Mouse (Mus musculus) forebrain, embryonic 15.5 days (tissue): ENCODE measurements around the gene Gpat3. TPM values are rescaled to one million over a fixed set of nuclear protein-coding genes. Genes with fewer than 3 reads are reported as not detected.

Experiments used
- ATAC-seq: fragments of 200-750 bp; cut with Nextera tagmentation; replicated peaks from 2 replicates; pipeline ENCODE4 v1.8.0; 2017; ENCODE audit warnings: mild to moderate bottlenecking, moderate TSS enrichment, moderate library complexity
- H3K27ac ChIP-seq: fragments of 300-500 bp; sonication (generic); replicated peaks from 2 replicates; pipeline ENCODE4 v1.5.1; 2015; ENCODE audit warnings: mild to moderate bottlenecking, inconsistent platforms
- H3K27me3 ChIP-seq: fragments of 300-500 bp; sonication (generic); 2 replicates; pipeline ENCODE4 v1.6.1; 2015; ENCODE audit warnings: inconsistent platforms
- H3K36me3 ChIP-seq: fragments of 300-500 bp; sonication (generic); 2 replicates; pipeline ENCODE4 v1.6.1; 2015; ENCODE audit warnings: mild to moderate bottlenecking, inconsistent platforms
- H3K4me1 ChIP-seq: fragments of 300-500 bp; sonication (generic); 2 replicates; pipeline ENCODE4 v1.6.1; 2015; ENCODE audit warnings: inconsistent platforms
- H3K4me2 ChIP-seq: fragments of 300-500 bp; sonication (generic); replicated peaks from 2 replicates; pipeline ENCODE4 v1.6.1; 2015; ENCODE audit warnings: mild to moderate bottlenecking, inconsistent platforms
- H3K4me3 ChIP-seq: fragments of 300-500 bp; sonication (generic); 2 replicates; pipeline ENCODE4 v1.5.1; 2015; ENCODE audit warnings: mild to moderate bottlenecking, inconsistent platforms
- H3K9ac ChIP-seq: fragments of 300-500 bp; sonication (generic); replicated peaks from 2 replicates; pipeline ENCODE4 v1.6.1; 2015; ENCODE audit warnings: mild to moderate bottlenecking, inconsistent platforms
- H3K9me3 ChIP-seq: fragments of 300-500 bp; sonication (generic); 2 replicates; pipeline ENCODE4 v1.6.1; 2016; ENCODE audit warnings: inconsistent platforms
- WGBS: fragments of 180-500 bp; shearing (Covaris S2); methylation state at CpG from one replicate; pipeline ENCODE4 v1.1.7; 2015; ENCODE audit warnings: mixed read lengths; 5-methylcytosine and 5-hydroxymethylcytosine counted together
- polyA plus RNA-seq: library from polyadenylated mRNA; unstranded; fragments of >200 nt; fragmentation: Nextera tagmentation; extraction: Ambion mirVana; gene quantifications from 2 replicates; pipeline ENCODE4 v1.2.1, GENCODE M21; 2015

The Gpat3 gene
- polyA plus RNA-seq: 0.70 and 0.73 TPM in 2 replicates

- ATAC-seq: peak; percentile 53; the same call in 1 of the 2 replicates
- peak within 1 kb of the TSS; percentile 97 for H3K4me2 ChIP-seq
- H3K27me3 ChIP-seq: peaks cover 39% of the 10 kb centered on the region
- H3K4me3 ChIP-seq: peak within 1 kb of the TSS; percentile 52
- no peak within 1 kb of the TSS for H3K27ac ChIP-seq
- WGBS: under 1% methylated on average over 16 of the region's 16 CpGs
- H3K9ac ChIP-seq: peak within 1 kb of the TSS; percentile 54
- peaks cover 16% of the 10 kb centered on the region for H3K4me1 ChIP-seq
- H3K9me3 ChIP-seq: no peaks in the 10 kb centered on the region
- H3K36me3 ChIP-seq: no peaks in the 10 kb centered on the region
These were observed at the start of gene Gpat3 for GRCm38 (mm10) chr5:100845485-100845847. TSS of gene Gpat3 (plus strand) at chr5:100845713.

GRCm38 (mm10) chr5:100798165-100798860, 47.2 kb upstream of the Gpat3 start, which contains the start of the genes Helq and Mrps18c:
TSS of gene Helq (minus strand) at chr5:100798598.
TSS of gene Mrps18c (plus strand) at chr5:100798627.
- Histone ChIP-seq H3K9ac (peak within 1 kb of the TSS; percentile 85), H3K27me3 (no peaks in the 10 kb centered on the region), H3K4me3 (peak within 1 kb of the TSS; percentile 95), H3K27ac (peak within 1 kb of the TSS; percentile 61), H3K9me3 (no peaks in the 10 kb centered on the region), H3K4me1 (peaks cover 22% of the 10 kb centered on the region), H3K4me2 (peak within 1 kb of the TSS; percentile 89), H3K36me3 (peaks cover 35% of the 10 kb centered on the region)
- ATAC-seq: peak; percentile 98
- WGBS: under 1% methylated on average over 65 of the region's 67 CpGs

- Histone ChIP-seq H3K9me3 (no peaks in the 10 kb centered on the region), H3K9ac (no peak overlapping the region), H3K4me3 (no peak overlapping the region), H3K36me3 (peaks cover 2% of the 10 kb centered on the region; the same call in 1 of the 2 replicates), H3K27me3 (no peaks in the 10 kb centered on the region), H3K4me2 (no peak overlapping the region), H3K27ac (no peak overlapping the region), H3K4me1 (peaks cover 10% of the 10 kb centered on the region)
- 92% methylated on average over 4 of the region's 4 CpGs for WGBS
- no peak for ATAC-seq
These were observed 27.2 kb upstream of the Gpat3 start for GRCm38 (mm10) chr5:100818341-100818740.

GRCm38 (mm10) chr5:100819568-100820480, 25.7 kb upstream of the Gpat3 start:
- Histone ChIP-seq H3K4me3 (peak overlapping the region; percentile 72), H3K36me3 (0 out of 2 replicates have a peak, but pooled peaks cover 2% of the 10 kb centered on the region), H3K27me3 (no peaks in the 10 kb centered on the region), H3K27ac (peak overlapping the region; percentile 80; the same call in 1 of the 2 replicates), H3K4me2 (peak overlapping the region; percentile 74), H3K4me1 (peaks cover 10% of the 10 kb centered on the region), H3K9me3 (no peaks in the 10 kb centered on the region), H3K9ac (peak overlapping the region; percentile 82)
- WGBS: 29% methylated on average over 16 of the region's 16 CpGs
- no peak for ATAC-seq

- no peaks in the 10 kb centered on the region for H3K9me3 ChIP-seq
- H3K27me3 ChIP-seq: no peaks in the 10 kb centered on the region
- H3K9ac ChIP-seq: peak within 1 kb of the TSS; percentile 82
- peak within 1 kb of the TSS; percentile 74 for H3K4me2 ChIP-seq
- H3K4me1 ChIP-seq: peaks cover 10% of the 10 kb centered on the region
- H3K36me3 ChIP-seq: 0 out of 2 replicates have a peak, but pooled peaks cover 2% of the 10 kb centered on the region
- ATAC-seq: peak; percentile 99
- WGBS: under 1% methylated on average over 62 of the region's 63 CpGs
- peak within 1 kb of the TSS; percentile 72 for H3K4me3 ChIP-seq
- H3K27ac ChIP-seq: peak within 1 kb of the TSS; percentile 80
These were observed 24.9 kb upstream of the Gpat3 start, which contains the start of gene Abraxas1 for GRCm38 (mm10) chr5:100820483-100821184. TSS of gene Abraxas1 (minus strand) at chr5:100820965.

- peaks cover 10% of the 10 kb centered on the region for H3K4me1 ChIP-seq
- no peak overlapping the region for H3K9ac ChIP-seq
- ATAC-seq: 0 out of 2 replicates have a peak, but pooled peaks have one; percentile 5
- H3K9me3 ChIP-seq: no peaks in the 10 kb centered on the region
- H3K27me3 ChIP-seq: no peaks in the 10 kb centered on the region
- H3K27ac ChIP-seq: no peak overlapping the region
- H3K36me3 ChIP-seq: 0 out of 2 replicates have a peak, but pooled peaks cover 2% of the 10 kb centered on the region
- WGBS: 84% methylated on average over 8 of the region's 8 CpGs
- peak overlapping the region; percentile 72 for H3K4me3 ChIP-seq
- H3K4me2 ChIP-seq: peak overlapping the region; percentile 74
These were observed 24.1 kb upstream of the Gpat3 start for GRCm38 (mm10) chr5:100821375-100821774.

- ATAC-seq: no peak
- Histone ChIP-seq H3K4me2 (no peak overlapping the region), H3K9me3 (no peaks in the 10 kb centered on the region), H3K4me3 (no peak overlapping the region), H3K9ac (no peak overlapping the region), H3K27ac (no peak overlapping the region), H3K36me3 (no peaks in the 10 kb centered on the region), H3K4me1 (peaks cover 10% of the 10 kb centered on the region), H3K27me3 (no peaks in the 10 kb centered on the region)
- WGBS: 91% methylated on average over 7 of the region's 7 CpGs
These were observed 22.7 kb upstream of the Gpat3 start for GRCm38 (mm10) chr5:100822826-100823225.

GRCm38 (mm10) chr5:100825975-100826374, 19.5 kb upstream of the Gpat3 start:
- no peak for ATAC-seq
- WGBS: 23% methylated on average over 2 of the region's 2 CpGs
- Histone ChIP-seq H3K4me3 (no peak overlapping the region), H3K4me1 (0 out of 2 replicates have a peak, but pooled peaks cover 2% of the 10 kb centered on the region), H3K27me3 (no peaks in the 10 kb centered on the region), H3K4me2 (no peak overlapping the region), H3K27ac (no peak overlapping the region), H3K36me3 (no peaks in the 10 kb centered on the region), H3K9me3 (no peaks in the 10 kb centered on the region), H3K9ac (no peak overlapping the region)

- Histone ChIP-seq H3K9ac (no peak overlapping the region), H3K4me3 (no peak overlapping the region), H3K27me3 (no peaks in the 10 kb centered on the region), H3K27ac (no peak overlapping the region), H3K9me3 (no peaks in the 10 kb centered on the region), H3K4me1 (no peaks in the 10 kb centered on the region), H3K4me2 (no peak overlapping the region), H3K36me3 (no peaks in the 10 kb centered on the region)
- ATAC-seq: no peak
- 73% methylated on average over 7 of the region's 7 CpGs for WGBS
These were observed 19.0 kb upstream of the Gpat3 start for GRCm38 (mm10) chr5:100826531-100826930.

GRCm38 (mm10) chr5:100828701-100829100, 16.8 kb upstream of the Gpat3 start:
- Histone ChIP-seq H3K4me1 (no peaks in the 10 kb centered on the region), H3K9ac (no peak overlapping the region), H3K9me3 (no peaks in the 10 kb centered on the region), H3K27me3 (no peaks in the 10 kb centered on the region), H3K27ac (no peak overlapping the region), H3K36me3 (no peaks in the 10 kb centered on the region), H3K4me3 (no peak overlapping the region), H3K4me2 (no peak overlapping the region)
- ATAC-seq: no peak
- WGBS: 80% methylated on average over 3 of the region's 3 CpGs

GRCm38 (mm10) chr5:100832680-100833079, 12.8 kb upstream of the Gpat3 start:
- ATAC-seq: no peak
- no peak overlapping the region for H3K9ac ChIP-seq
- WGBS: 88% methylated on average over 3 of the region's 3 CpGs
- no peak overlapping the region for H3K27ac ChIP-seq
- H3K36me3 ChIP-seq: no peaks in the 10 kb centered on the region
- H3K9me3 ChIP-seq: no peaks in the 10 kb centered on the region
- no peak overlapping the region for H3K4me3 ChIP-seq
- H3K4me1 ChIP-seq: no peaks in the 10 kb centered on the region
- H3K27me3 ChIP-seq: no peaks in the 10 kb centered on the region
- no peak overlapping the region for H3K4me2 ChIP-seq
